In genomic region chr10:86779816-86780500, GRCm38 (mm10) we compare ENCODE assay signal across 8 mouse cellular contexts. TPM values are rescaled to one million over a fixed set of nuclear protein-coding genes. Genes with fewer than 3 reads are reported as not detected.
DNase-seq lines count a peak whose midpoint lies in the region; ATAC-seq and TF ChIP-seq lines count a peak whose summit lies in the region.

No protein-coding gene starts in this region.

- WGBS in heart, embryonic 13.5 days: 20% methylated on average over 12 of the region's 12 CpGs
- 24% methylated on average over 12 of the region's 12 CpGs for WGBS in forebrain, postnatal 0 days
- 28% methylated on average over 12 of the region's 12 CpGs for WGBS in macrophage (ENCODE audit: missing documents)

- no peaks in the 10 kb centered on the region for H3K36me3 ChIP-seq in heart, embryonic 13.5 days
- H3K36me3 ChIP-seq in G1E (replicated peaks) (peaks cover 17% of the 10 kb centered on the region), macrophage (ENCODE audit: inconsistent target) (no peaks in the 10 kb centered on the region)
- H3K36me3 ChIP-seq in forebrain, postnatal 0 days (ENCODE audit: insufficient read depth): no peaks in the 10 kb centered on the region

- no peaks in the 10 kb centered on the region for H3K9me3 ChIP-seq in heart, embryonic 13.5 days
- no peaks in the 10 kb centered on the region for H3K9me3 ChIP-seq in G1E (replicated peaks)
- no peaks in the 10 kb centered on the region for H3K9me3 ChIP-seq in forebrain, postnatal 0 days (ENCODE audit: low read length)

- H3K9ac ChIP-seq in heart, embryonic 13.5 days: peak overlapping the region; percentile 92
- H3K9ac ChIP-seq in forebrain, postnatal 0 days: peak overlapping the region; percentile 63

- H3K4me3 ChIP-seq in heart, embryonic 13.5 days: peak overlapping the region; percentile 84
- H3K4me3 ChIP-seq in G1E (ENCODE audit: low read depth, low read length): peak overlapping the region; percentile 92
- H3K4me3 ChIP-seq in forebrain, postnatal 0 days (ENCODE audit: low read depth, low read length): peak overlapping the region; percentile 69
- peak overlapping the region; percentile 84 for H3K4me3 ChIP-seq in macrophage (ENCODE audit: inconsistent target)

- no peaks in the 10 kb centered on the region for H3K27me3 ChIP-seq in heart, embryonic 13.5 days (replicated peaks)
- no peaks in the 10 kb centered on the region for H3K27me3 ChIP-seq in G1E (ENCODE audit: insufficient read depth, low read length)
- H3K27me3 ChIP-seq in forebrain, postnatal 0 days (ENCODE audit: insufficient read depth, low read length): no peaks in the 10 kb centered on the region

- no peak for TF ChIP-seq CTCF in G1E (IDR thresholded peaks at IDR 0.05; ENCODE audit: low read depth, low read length)
- TF ChIP-seq CTCF in forebrain, postnatal 0 days (IDR thresholded peaks at IDR 0.05; ENCODE audit: low read depth): no peak

- H3K27ac ChIP-seq in heart, embryonic 13.5 days (replicated peaks): peak overlapping the region; percentile 90; the same call in 1 of the 2 replicates
- no peak overlapping the region for H3K27ac ChIP-seq in forebrain, postnatal 0 days (ENCODE audit: low read depth, low read length)
- peak overlapping the region; percentile 38 for H3K27ac ChIP-seq in macrophage

- no peak for DNase-seq in heart, postnatal 4 days
- DNase-seq in G1E (ENCODE audit: low spot score): peak; percentile 13
- DNase-seq in forebrain, postnatal 0 days: no peak
- no peak for DNase-seq in thymus, postnatal 4 days
- no peak for DNase-seq in gastrocnemius, adult 8-10 months (ENCODE audit: low spot score in 2 of 2)
- no peak for DNase-seq in frontal cortex, postnatal 36 days (ENCODE audit: low spot score in 2 of 2)

- H3K79me2 ChIP-seq in macrophage (ENCODE audit: inconsistent target): peaks cover 59% of the 10 kb centered on the region

- H3K4me2 ChIP-seq in heart, embryonic 13.5 days: peak overlapping the region; percentile 95
- peak overlapping the region; percentile 84 for H3K4me2 ChIP-seq in forebrain, postnatal 0 days (ENCODE audit: low read depth)

- H3K4me1 ChIP-seq in heart, embryonic 13.5 days: peaks cover 58% of the 10 kb centered on the region
- H3K4me1 ChIP-seq in G1E (ENCODE audit: insufficient read depth, low read depth, low read length): peaks cover 61% of the 10 kb centered on the region
- 0 out of 2 replicates have a peak, but pooled peaks cover 5% of the 10 kb centered on the region for H3K4me1 ChIP-seq in forebrain, postnatal 0 days (ENCODE audit: insufficient read depth)

- ATAC-seq in heart, embryonic 13.5 days (ENCODE audit: extremely low read depth, insufficient number of reproducible peaks, low FRiP score, low TSS enrichment): no peak
- no peak for ATAC-seq in G1E (ENCODE audit: extremely low read depth, insufficient number of reproducible peaks, low FRiP score, poor library complexity, severe bottlenecking)
- no peak for ATAC-seq in forebrain, postnatal 0 days

RNA-seq across cellular contexts. Expression of gene Nt5dc3, which starts 1.2 kb away (rescaled TPM):
- 1.9 and 2.1 TPM in 2 replicates for polyA plus RNA-seq in heart, embryonic 13.5 days (2015; fragmentation: Nextera tagmentation; extraction: Ambion mirVana)
- 10 to 100 TPM; 35.0 to 35.1 TPM for total RNA-seq in heart, postnatal 4 days (2021)
- total RNA-seq in G1E (2014; fragmentation: Nextera tagmentation): 14.3 and 16.5 TPM in 2 replicates
- 6.6 and 7.1 TPM in 2 replicates for total RNA-seq in G1E (2017)
- polyA plus RNA-seq in G1E (2012): 7.6 and 13.0 TPM in 2 replicates
- 30.2 and 42.2 TPM in 2 replicates for total RNA-seq in forebrain, postnatal 0 days (2014; rRNA removed)
- 7.2 and 9.3 TPM in 2 replicates for polyA plus RNA-seq in forebrain, postnatal 0 days (2015; fragmentation: Nextera tagmentation; extraction: Ambion mirVana)
- total RNA-seq in macrophage (2018; cell fraction: chromatin; rRNA removed): 10 to 100 TPM in 21 of 26 experiments, 1 to 10 TPM in 5; 2.9 to 40.4 (median 15.5) TPM
- total RNA-seq in macrophage (2018; cell fraction: cytosol; rRNA removed): 10 to 100 TPM in 21 of 26 experiments, 1 to 10 TPM in 5; 5.2 to 25.0 (median 12.7) TPM
- 10 to 100 TPM in 22 of 26 experiments, 1 to 10 TPM in 4; 5.9 to 36.3 (median 17.0) TPM for total RNA-seq in macrophage (2018; cell fraction: nucleus; rRNA removed)
- polyA plus RNA-seq in macrophage (2018): 11.9 to 13.6 TPM (median 13.3 TPM) in 3 replicates
- 10 to 100 TPM; 57.7 to 72.7 (median 64.9) TPM for total RNA-seq in gastrocnemius, adult 8-10 months (2022)

RNA-seq across cellular contexts. Expression of gene Gm49358, which starts 16.2 kb away (rescaled TPM):
- not detected in 2 replicates for polyA plus RNA-seq in heart, embryonic 13.5 days (2015; fragmentation: Nextera tagmentation; extraction: Ambion mirVana)
- total RNA-seq in heart, postnatal 4 days (2021): 10 to 100 TPM; 12.8 to 14.2 TPM
- not detected in 2 replicates for total RNA-seq in G1E (2014; fragmentation: Nextera tagmentation)
- not detected in 2 replicates for total RNA-seq in G1E (2017)
- polyA plus RNA-seq in G1E (2012): not detected in 2 replicates
- total RNA-seq in forebrain, postnatal 0 days (2014; rRNA removed): 8.1 and 14.7 TPM in 2 replicates
- not detected in 2 replicates for polyA plus RNA-seq in forebrain, postnatal 0 days (2015; fragmentation: Nextera tagmentation; extraction: Ambion mirVana)
- 10 to 100 TPM in 6 of 26 experiments, 1 to 10 TPM in 15, not detected in 5; 1.1 to 28.0 (median 5.3) TPM for total RNA-seq in macrophage (2018; cell fraction: chromatin; rRNA removed)
- under 1 TPM in 2 of 26 experiments, not detected in 24; 0.41 TPM for total RNA-seq in macrophage (2018; cell fraction: cytosol; rRNA removed)
- total RNA-seq in macrophage (2018; cell fraction: nucleus; rRNA removed): 1 to 10 TPM in 1 of 26 experiments, not detected in 25; 1.9 TPM
- polyA plus RNA-seq in macrophage (2018): 1.0 TPM in 1 of 3 replicates, not detected in the others
- total RNA-seq in gastrocnemius, adult 8-10 months (2022): 10 to 100 TPM; 20.1 to 25.2 (median 21.3) TPM
